Mouse (Mus musculus) cerebellum, adult 11-12 months (tissue): ENCODE data around the gene Akt2.
"Not testable (repeated sequence)": the region's sequence is repeated elsewhere in the genome, so short reads cannot be mapped to it uniquely, and the experiment has no call there.

Source experiments
- DNase-seq: peaks from one replicate; pipeline ENCODE4 v3.0.0; 2022

Gene Akt2

DNA sequence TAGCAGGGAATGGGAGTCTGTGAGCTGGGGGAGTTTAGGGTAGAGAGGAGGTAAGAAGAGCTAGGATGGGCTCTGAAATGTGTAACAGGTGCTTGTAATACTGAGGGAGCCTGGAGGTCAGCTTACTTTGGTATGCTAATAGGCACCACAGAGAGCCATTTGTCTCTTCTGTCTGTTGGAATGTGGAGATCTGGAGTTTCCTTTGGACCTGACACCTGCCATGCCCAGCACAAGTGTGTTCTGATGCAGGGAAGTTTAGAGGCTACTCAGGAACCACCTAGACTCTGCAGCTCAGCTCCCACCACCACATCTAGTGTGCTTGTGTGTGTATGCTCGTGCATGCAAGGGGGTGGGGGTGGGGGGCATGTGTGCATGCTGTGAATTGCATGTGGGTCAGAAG lies 30.9 kb downstream of the Akt2 start:
- no peak for DNase-seq

DNA sequence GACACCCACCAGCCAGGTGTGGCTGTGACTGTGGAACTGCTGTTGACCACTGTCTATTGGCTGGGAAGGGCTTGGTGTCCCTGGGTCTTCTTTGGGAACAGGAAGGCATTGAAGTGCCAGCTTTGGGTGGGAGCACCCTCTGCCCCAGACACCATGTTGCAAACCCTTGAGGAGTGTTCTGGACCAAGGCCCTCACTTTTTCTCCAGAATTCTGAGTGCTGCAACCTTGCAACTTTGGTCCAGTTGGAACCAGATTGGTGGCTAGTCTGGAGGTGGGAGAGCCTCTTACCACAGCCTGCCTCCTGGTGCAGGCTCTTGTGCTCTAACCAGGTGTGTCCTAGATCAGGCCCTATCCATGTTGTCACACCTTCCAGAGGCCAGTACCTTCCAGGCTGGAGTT lies 33.6 kb downstream of the Akt2 start:
- no peak for DNase-seq

- no peak for DNase-seq
Observed at GRCm38 (mm10) chr7:27627707-27628106, 36.4 kb downstream of the Akt2 start.

DNA sequence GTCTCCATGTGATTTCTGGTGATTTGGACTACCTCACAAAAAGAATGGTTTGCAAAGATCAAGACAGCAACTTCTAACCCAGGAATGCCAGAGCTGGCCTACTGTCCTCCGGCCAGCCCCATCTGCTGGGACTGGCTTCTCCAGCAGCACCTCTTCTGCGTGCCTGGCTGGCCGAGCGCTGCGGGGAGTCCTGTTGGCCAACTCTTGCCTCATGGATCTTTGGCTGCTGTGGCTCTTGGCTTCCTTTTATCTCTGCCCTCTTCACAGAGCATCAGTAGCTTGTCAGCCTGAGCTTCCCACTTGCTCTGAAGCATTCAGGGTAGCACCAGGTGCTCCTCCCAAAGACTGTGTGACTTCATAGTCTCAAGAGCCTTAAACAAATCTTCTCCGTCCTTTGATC lies 36.8 kb downstream of the Akt2 start:
- DNase-seq = no peak

- DNase-seq = not testable (repeated sequence)
Observed at GRCm38 (mm10) chr7:27628816-27629215, 37.5 kb downstream of the Akt2 start.

DNA sequence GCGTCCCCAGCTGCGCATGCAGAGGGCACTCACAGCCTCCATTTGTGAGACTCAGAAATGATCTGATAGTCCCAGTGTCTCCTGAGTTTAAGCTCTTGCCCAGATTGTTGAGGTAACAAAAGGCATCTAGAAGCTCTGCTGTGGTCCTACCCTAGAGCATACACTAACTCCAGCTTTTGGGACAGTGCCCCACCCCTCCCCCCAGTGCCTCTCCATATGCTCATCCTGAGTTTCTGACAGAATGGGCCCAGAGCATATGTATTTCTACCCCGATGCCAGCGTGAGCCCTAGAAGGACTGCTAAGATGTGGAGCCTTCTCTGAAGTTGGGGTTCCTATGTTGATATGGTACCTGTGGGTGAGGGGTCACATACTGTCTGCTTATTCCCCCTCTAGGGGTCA lies 40.1 kb downstream of the Akt2 start:
- peak; percentile 67 for DNase-seq

DNA sequence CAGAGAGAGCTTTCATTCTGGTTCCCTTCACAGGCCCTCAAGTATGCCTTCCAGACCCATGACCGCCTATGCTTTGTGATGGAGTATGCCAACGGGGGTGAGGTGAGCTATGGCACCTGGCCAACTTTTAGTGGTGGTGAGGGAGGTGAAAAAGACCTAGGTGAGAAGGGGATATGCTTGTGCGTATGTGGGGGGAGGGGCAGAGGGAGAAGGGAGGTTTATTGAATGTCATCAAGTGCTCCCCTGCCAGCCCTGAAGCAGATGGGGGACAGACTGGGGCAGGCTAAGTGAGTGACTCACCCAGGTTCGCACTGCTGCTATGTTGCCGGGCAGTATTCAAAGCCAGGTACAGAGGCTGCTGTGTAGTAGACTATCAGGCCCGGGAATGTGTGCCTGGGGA lies 41.8 kb downstream of the Akt2 start:
- peak; percentile 71 for DNase-seq

DNA sequence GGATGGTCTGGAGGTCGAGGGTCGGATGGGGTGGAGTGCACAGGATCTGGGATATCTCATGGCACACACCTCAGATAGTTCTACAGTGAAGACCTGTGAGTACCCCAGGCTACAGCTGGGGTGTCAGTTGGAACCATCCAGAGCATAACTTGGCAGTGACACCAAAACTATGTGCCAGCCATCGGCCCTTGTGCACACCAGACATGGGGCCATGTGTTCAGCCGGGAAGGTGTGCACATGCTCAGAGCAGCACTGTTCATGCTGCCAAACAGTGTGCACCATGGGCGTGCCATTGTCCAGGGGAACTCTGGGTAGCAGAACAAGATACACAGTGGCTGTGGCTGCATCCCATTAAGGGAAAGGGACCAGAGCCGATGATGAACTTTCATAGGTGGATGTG lies 43.3 kb downstream of the Akt2 start:
- DNase-seq = no peak

DNA sequence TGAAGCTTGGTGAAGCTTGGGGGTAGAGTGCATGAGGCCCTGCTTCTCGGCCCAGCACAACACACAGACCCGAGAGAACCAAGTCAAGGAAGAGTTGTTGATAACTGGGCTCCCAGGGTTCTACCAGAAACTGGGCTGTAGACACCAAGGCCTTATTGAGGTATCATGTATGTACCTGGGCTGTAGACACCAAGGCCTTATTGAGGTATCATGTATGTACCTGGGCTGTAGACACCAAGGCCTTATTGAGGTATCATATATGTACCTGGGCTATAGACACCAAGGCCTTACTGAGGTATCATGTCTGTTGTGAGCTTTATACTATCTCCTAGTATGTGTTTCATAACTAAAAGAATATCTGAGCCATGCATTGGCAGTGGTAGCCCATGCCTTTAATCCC lies 43.7 kb downstream of the Akt2 start:
- not testable (repeated sequence) for DNase-seq

DNA sequence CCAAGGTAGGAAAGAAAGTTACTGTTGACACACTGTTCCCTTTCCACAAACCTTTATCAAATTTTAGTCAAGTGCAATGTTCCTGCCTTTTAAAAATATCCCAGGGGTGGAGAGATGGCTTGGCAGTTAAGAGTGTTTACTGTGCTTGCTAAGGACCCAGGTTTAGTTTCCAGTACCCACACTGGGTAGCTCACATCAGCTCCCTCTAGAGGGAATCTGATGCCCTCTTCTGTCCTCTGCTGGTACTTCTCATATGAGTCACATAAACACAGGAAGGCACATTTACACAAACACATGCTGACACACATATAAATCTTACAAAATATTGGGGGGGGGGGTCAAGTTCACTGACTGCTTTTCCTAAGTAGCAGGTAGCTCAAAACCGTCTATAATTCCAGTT lies 53.1 kb downstream of the Akt2 start:
- no peak for DNase-seq

DNA sequence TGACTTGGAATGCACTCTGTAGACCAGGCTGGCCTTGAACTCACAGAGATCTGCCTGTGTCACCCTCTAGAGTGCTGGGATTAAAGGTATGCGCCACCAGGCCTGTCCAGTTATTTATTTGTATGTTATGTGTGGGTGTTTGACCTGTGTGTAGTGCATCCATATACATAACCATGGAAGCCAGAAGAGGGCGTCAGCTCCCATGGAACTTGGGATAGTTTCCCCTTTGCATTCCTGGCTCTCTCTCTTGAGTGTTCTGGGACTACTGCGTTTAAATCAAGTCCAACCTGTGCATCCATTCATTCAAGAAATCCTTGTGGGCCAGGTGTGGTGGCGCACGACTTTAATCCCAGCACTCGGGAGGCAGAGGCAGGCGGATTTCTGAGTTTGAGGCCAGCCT lies 55.2 kb downstream of the Akt2 start:
- DNase-seq = no peak

- no peak for DNase-seq
Observed at GRCm38 (mm10) chr7:27647281-27648002, 56.1 kb downstream of the Akt2 start.

GRCm38 (mm10) chr7:27649723-27650122 lies 58.4 kb downstream of the Akt2 start:
- DNase-seq = no peak

DNA sequence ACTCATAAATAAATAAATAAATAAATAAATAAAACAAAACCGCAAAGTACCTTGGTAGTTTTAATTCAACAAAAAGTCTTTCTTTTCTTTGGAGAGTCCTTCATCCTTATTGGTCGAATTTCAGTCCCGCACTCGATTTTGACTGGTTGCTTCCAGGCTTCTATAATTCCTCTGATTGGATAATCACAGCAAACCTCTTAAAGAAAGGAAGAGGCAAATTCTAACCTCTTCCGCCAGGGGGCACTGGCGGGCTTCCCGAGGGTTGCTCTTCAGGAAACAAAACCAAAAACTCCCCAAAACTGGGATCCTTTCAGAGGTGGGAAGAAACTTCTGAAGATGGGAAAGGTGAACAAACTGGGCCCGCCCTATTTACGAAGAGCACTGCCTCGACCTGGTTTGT lies 59.6 kb downstream of the Akt2 start:
- DNase-seq = peak; percentile 79

DNA sequence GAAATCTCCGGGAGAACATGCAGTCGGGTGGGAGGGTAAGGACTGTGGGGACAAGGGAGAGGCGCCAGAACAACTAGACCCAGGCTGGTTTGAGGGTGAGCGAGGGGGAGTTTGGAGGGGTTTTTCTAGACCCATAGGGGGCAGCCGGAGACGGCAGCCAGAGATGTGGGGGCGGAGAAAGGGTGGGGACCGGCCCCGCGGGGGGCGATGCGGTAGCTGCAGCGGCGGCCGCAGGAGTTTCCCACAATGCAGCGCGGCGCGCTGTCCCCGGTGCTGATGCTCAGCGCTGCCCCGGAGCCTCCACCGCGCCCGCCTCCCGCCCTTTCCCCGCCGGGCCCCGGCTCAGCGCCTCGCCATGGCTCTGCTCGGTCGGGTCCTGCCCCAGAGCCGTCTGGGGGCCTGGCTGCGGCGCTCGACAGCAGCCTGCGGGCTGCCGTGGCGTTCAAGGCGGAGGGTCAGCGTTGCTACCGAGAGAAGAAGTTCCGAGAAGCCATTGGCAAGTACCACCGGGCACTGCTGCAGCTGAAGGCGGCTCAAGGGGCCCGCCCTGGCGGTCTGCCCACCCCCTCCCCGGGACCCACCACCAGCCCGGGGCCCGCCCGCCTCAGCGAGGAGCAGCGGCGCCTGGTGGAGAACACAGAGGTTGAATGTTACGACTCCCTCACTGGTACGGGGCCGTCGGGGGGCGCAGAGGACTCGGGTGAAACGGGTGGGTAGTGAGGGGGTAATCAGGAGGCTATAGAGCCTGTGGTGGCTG lies 62.5 kb downstream of the Akt2 start, which contains the start of gene Ttc9b:
Ttc9b (plus strand) TSS at position 235 of the 757 bp plus-strand sequence.
- DNase-seq = peak; percentile 87

DNA sequence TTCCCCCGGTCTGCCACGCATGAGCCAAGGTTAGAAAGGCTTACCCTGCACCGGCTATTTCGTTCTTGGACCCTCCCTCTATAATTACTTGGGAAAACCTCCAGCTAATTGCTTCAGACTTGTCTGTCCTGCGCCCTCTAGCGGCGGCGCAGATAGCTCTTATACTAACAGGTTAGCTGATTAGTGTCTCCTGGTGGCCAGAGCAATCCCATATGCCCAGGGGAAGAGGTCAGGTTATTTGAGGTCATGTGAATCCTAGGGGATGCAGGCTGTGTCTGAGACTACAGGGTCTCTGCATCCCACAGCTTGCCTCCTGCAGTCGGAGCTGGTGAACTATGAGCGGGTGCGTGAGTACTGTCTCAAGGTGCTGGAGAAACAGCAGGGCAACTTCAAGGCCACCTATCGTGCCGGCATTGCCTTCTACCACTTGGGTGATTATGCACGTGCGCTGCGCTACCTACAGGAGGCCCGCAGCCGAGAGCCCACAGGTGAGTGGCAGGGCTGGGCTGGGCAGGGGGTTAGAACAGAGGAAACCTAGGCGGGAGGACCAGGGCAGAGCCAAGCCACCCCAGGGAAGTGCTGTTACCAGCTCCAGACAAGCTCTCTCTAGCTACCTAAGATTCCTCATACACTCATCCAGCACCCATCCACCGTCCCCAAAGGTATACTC lies 63.4 kb downstream of the Akt2 start:
- peak; percentile 75 for DNase-seq

GRCm38 (mm10) chr7:27655545-27655944 lies 64.2 kb downstream of the Akt2 start:
- no peak for DNase-seq

DNA sequence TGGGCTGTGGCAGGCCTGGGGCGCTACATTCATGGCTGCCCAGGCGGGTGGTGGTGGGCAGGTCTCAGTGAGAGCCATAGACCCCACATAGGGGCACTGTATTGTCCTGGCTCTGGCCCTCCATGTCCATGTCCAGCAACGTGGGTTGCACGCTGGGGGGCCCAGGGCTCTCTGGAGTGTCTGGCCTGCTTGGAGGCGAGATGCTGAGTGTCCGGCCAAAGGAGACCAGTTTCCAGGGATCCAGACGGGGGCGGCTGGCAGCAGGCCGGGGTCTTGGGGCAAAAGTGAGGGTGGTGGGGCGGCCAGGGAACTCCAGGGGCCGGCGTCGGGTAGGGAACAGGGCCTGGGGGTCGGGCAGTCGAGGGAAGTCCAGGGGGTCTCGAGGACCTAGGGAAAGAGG lies 65.2 kb downstream of the Akt2 start:
- DNase-seq = peak; percentile 59

DNA sequence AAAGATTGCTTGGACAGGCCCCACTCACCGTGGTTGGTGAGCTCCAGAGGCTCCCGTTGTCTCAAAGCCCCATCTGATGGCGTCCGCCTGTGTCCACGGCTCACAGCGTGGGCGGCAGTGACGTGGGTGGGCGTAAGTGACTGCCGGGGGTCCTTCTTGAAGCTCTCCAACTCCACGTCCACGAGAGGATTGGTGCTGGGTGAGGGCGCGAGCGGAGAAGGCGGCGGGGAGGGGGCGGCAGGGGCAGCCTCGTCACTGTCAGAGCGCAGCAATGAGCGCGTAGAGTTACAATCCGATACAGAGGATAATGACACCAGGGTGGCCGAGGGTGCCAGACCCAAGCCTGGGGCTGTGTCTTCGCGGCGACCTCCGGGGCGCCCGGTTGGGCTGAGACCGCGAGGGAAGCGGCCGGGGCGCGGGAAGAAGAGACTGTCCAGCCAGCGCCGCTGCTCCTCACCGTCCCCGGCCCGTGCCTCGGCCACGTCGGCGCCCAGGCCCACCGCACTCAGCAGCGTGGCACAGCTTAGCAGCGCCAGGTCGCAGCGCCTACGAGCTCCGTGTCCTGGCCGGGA lies 66.6 kb downstream of the Akt2 start:
- DNase-seq = no peak

DNA sequence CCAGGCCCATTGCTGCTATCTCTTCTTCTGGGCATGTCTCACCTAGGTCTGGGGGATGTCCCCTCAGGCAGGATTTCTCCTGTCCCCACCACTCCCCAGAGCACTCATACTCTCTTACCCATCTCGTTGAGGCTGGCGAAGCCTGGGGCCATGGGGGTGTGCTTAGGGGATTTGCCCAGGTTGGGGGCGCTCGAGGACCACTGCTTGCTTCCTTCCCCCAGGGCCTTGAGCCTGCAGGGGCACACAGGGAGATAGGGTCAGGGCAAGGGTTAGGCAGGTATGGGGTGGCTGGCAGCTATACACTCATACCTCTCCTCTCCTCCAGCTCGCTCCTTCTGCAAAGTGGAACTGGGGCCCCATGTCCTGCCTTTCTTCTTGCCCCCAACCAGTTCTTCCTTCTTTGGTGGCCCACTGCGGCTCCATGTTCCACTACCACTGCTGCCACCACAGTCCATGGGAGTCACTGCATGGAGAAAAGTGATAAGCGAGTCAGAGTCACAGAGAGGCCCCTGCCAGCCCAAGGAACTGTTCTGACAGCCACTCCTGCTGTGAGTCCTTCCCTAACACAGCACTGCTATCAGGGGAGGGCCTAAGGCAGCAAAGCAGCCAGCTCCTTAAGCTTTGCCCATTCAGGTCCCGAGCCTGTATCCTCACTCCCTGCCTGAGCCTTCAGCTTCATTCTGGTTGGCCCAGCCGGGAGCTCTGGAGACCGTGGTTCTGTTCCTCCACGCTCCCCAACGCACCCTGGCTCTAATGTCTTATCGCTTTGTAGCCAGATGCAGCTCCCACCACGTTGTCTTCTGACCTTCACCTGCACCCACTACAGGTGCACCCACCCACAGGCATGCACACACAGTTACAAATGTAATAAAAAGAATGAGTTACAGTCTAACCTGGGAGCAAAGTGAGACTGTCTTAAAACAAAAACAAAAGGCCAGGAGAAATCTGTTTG lies 67.6 kb downstream of the Akt2 start:
- no peak for DNase-seq

GRCm38 (mm10) chr7:27662038-27662437 lies 70.7 kb downstream of the Akt2 start:
- no peak for DNase-seq

DNA sequence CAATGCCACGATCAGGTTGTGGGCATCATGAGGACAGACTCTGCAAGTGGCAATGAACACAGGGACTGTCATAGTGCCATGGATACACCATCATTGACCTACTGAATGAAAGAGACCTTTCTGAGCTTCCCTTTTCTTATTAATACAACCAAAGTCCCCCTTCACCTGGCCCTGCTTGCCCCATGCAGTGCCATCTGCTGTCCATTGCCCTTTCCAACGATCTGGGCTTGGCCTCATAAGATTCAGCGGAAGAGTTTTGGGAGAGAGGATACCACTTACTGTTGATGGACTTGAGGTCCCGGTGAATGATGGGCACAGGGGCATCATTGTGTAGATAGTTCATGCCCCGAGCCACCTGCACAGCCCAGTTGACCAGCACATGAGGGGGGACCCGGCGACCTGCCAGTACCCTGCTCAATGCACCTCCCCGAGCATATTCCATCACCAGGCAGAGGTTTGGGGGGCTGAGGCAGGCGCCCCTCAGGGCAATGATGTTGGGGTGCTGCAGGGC lies 81.8 kb downstream of the Akt2 start:
- DNase-seq = peak; percentile 70
